Mouse (Mus musculus) thymus, postnatal 0 days (tissue): ENCODE data around the gene Lipt2. TPM values are rescaled to one million over a fixed set of nuclear protein-coding genes. Genes with fewer than 3 reads are reported as not detected.

ENCODE experiments used
- DNase-seq: peaks from one replicate; pipeline ENCODE4 v3.0.0-alpha.2; 2015; ENCODE audit warnings: low spot score
- polyA plus RNA-seq: library from polyadenylated mRNA; unstranded; fragments of >200 nt; fragmentation: Nextera tagmentation; extraction: Ambion mirVana; gene quantifications from 2 replicates; pipeline ENCODE4 v1.2.1, GENCODE M21; 2015

The Lipt2 gene
- polyA plus RNA-seq, result 8.3 and 9.0 TPM in 2 replicates

DNA sequence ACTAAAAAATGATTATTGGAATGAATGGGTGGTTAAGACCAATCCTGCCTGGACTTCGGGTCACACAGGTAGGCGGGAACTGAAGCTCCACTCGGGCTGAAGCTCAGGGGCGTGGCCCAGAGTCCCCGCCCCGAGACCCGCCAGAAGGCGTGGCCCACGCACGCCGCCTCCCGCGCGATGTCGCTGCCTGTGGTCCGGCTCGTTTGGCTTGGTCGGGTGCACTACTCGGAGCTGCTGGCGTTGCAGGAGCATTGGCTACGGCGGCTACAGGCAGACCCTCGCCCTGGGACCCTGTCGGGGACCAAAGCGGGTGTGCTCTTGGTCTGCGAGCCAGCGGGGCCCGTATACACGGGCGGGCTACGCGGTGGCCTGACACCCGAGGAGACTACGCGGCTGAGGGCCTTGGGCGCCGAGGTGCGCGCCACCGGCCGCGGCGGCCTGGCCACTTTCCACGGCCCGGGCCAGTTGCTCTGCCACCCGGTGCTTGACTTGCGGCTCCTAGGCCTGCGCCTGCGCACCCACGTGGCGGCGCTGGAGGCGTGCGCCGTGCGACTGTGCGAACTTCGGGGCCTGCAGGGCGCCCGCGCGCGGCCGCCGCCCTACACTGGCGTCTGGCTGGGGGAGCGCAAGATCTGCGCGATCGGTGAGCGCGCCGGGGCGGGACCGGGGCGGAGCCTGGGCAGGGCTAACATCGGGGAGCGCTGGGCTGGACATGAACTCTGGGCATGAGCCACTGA, at the start of gene Lipt2:
Gene Lipt2 (plus strand): TSS at position 173 of the 737 bp plus-strand sequence.
- DNase-seq, result peak; percentile 87

DNA sequence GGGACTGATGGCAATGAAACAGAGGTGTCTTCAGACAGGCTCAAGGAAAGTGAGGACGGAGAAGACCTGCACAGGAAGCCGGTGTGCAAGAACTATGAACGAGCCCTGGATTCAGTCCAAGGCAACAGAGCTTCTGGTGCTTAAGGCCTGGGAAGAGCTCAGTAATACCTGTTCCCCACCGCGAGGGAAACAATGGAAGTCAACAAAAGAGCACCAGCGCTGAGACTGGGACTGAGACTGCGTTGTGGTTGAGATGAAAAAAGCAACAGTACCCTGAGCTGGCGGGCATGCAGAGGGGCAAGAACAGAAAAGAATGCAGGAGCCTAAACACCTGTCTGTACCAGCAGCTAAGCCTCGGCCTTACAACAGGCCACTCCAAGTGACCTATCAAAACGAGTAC, 47.6 kb upstream of the Lipt2 start:
- DNase-seq, result no peak

DNA sequence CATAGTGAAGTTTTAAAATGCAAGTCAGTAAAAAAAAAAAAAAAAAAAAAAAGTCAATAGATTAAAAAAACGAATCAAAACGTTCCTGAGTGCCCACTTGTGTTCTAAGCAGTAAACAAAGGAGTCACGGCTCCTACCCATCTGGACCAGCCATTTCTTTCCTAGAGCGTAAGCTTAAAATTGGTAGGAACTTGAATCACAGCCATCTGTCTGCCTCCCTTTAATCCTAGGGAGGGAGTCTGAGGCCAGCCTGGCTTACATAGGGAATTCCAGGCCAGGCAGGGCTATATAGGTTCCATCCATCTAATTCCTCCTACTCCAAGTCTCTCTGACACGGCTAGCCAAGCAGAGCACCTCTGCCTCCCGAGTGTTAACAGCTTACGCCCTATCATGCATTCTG, 45.3 kb upstream of the Lipt2 start:
- DNase-seq, result no peak

DNA sequence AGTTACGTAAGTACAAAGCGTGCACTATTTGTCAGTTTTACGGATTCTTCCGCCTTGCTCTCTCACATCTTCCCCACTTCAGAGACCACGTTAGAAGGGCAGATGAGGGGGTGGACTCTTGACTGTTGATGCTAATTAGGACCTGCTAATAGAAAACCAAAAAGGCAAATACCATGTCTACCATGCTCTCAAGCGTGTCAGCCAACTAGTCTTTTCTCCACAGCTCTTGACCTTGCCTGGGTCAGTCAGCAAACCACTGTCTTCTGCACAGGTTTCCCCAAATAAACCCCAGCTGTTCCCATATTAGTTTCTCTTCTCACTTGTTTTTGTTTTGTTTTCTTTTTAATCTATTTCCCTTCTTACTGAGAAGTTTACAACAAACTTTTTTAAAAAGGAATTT, 44.8 kb upstream of the Lipt2 start:
- DNase-seq, result no peak

DNA sequence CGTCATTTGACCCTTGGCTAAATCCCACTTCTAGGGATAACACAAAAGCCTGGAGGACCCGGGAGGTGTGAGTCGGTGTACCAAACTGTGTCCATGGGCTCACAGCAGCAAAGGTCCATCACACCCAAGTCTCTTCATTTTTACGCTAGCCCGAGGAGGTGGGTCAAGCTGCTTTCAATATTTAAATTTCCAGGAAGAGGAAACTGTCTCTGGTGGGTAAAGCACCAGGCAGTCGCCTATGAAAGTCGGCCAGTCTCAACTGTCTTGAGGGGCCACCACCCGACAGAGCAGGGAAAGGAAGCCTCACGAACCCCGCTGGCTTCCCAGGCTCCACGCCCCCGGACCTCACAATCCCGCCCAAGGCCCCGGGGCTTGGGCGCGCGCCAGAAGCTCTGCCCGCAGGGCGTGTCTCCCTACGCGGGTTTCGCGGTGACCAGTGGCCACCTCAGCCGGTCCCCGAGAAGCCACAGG, 38.3 kb upstream of the Lipt2 start:
- DNase-seq, result peak; percentile 46

DNA sequence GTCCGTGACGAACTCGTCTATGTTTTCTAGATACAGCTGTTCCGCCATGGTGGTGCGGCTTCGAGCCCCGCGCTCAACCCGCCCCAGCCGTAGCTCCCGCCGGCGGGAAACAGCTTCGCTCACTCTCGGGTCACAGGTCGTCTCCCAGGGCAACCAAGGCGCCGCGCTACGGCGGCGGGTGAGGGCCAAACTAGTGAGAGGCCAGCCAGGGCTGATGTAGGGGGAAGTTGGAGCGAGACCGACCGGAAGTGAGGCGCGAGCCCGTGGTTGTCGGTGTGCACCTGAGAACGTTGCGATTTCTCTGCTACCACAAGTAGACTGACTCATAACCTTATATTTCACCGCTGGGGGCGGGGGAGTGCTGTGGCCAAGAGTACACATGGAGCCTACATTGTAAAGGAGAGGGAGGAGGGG, 37.7 kb upstream of the Lipt2 start, which contains the start of gene Pold3:
Gene Pold3 (minus strand): TSS at position 190 of the 414 bp plus-strand sequence.
- DNase-seq, result peak; percentile 98

DNA sequence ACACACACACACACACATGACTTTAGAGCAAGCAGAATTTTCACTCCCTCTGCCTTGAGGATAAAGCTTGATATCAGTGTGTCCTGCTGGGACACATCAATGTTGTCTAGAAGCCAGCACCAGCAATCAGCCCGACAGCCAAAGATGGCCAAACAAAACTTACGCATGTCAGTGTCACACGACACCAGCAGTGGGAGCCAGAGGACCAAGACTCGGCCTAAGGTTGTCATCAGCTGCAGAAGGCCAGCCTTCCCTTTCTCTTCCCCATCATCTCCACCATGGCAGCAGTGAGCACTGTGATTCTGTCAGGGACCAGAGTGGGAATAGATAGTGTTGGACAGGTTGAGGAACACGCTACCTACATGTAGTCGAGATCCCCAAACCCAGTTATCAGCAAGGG, 35.6 kb upstream of the Lipt2 start:
- peak; percentile 37 for DNase-seq

DNA sequence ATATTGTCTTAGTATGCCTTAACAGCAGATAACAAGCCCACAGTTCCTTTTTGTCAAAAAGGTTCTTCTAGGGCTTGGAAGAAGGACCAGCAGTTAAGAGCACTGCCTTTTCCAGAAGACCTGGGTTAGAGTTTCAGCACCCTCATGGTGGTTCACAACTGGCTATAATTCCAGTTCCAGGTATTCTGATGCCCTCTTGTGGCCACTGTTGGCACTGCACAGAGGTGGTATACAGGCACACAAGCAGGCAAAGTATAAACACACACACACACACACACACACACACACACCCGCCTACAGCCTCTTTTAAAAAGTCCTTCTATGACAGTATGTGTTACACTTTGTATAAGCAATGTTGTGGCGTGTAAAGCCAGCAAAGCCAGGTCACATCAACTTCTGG, 34.9 kb upstream of the Lipt2 start:
- DNase-seq, result peak; percentile 62

DNA sequence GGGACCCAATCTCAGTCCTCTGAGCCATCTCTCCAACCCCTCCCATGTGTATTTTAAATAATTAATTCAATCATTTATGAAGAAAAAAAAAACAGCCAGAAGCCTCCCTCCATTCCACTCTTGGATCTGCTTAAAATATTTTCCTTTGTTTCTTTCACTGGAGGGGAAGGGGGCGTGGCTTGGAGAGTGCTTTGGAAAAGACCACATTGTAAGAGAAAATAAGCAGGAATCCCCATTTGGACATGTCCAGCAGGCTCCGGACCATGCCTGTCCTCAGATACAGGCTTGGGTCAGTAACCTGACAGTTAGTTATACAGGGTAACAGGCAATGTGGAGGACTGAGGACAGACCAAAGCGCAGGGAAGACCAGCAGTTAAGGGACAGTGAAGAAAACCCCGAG, 33.9 kb upstream of the Lipt2 start:
- no peak for DNase-seq

DNA sequence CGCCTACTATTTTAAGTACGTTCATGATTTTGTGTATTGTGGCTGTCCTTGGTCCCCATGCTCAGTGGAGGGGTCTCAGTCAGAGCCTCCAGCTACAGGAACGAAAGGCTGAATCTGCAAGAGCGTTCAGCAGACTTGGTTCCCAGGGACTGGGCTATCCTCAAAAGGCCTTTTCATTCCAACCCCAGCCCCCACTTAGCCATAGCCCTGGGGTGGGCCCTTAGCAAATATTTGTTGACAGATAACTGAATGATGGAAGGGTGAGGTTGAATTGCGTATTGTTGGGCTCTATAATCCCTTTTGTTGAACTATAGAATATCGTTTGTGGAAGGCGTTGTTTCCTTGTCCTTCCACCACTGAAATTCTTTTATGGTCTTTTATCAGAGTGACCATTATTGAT, 32.6 kb upstream of the Lipt2 start:
- no peak for DNase-seq

DNA sequence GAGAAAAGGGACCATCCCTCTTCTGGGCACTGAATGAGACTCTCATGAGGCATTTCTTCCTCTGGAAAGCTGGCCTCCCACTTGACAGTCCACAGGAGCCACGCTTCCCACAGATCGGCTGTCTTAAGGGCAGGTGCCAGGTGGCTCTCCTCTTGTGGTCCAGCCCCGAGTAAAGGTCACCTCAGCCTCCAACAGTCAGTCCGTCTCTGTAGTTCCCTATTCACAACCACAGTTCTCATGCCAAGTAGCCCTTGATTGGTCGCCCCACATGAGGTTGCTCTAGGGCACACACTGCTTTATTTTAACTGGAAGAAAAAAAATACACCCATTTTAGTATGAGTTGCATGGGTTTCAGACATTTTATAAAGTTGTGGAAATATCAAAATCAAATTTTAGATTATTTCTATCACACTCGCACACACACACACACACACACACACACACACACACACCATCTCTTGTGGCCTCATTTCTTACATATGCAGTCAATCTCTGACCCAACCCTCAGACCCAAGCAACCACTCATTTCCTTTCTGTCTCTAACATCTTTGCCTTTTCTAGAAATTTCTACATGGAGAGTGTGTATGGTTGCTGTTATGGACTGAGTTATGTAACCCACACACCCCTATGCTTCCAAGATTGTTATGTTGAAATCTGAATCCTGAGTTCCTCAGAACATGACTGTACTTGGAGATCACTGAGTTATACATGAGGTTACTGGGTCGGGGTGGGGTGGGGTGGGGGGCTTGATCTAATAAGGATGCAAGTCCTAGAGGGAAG, 30.6 kb upstream of the Lipt2 start:
- no peak for DNase-seq

DNA sequence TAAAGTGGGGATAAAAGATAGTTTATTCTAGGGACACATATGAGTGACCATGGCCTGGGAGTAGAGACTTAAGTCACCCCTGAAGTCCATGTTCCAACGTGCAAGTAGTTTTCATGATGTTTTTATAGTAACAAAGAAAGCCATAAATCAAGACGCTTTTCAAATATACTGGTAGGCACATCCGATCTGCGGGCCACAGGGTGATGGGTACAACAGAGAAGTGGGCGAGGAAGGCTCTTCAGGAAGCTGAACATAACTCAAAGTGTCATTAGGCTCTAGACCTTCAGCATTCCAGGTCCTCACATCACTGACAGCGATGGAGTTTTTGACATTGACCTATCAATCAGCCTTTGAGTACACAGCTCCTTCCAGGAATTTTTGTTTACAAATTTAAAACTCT, 28.5 kb upstream of the Lipt2 start:
- DNase-seq, result no peak

DNA sequence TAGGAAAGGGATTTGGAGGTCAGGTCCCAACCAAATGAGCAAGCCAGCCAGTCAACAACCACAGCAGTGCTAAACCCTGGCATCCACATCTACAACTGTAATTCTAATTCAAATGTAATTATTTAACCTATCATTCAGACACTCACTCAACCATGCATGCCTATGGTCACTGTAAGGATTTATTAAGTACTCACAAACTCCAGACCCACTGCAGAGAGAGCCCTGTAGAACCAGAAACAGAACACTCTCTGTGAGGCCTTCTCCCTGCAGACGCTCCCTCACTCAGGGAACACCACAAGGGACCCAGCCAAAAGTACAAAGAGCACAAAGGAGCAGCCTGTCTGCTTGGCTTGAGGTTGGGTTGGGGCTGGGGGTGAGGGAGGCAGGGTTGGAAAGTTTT, 26.7 kb upstream of the Lipt2 start:
- no peak for DNase-seq

DNA sequence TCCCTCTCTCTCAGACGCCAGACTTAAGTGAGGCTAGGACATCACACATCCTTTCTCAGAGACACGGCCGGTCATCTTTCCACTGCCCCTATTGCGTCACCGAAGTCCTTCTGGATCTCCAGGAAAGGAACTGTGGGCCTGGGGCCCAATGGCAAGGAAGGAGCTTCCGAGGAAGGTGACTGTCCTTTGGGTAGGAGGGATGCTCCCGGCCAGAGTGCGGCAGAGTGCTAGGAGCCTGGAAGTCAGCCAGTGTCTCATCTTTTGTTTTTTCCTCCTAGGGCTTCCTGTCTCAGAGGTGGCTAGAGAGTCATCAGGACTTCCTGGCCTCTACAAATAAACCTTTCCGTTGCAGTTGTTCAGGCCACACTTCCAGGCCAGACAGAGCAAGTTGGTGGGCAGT, 22.0 kb upstream of the Lipt2 start:
- no peak for DNase-seq

DNA sequence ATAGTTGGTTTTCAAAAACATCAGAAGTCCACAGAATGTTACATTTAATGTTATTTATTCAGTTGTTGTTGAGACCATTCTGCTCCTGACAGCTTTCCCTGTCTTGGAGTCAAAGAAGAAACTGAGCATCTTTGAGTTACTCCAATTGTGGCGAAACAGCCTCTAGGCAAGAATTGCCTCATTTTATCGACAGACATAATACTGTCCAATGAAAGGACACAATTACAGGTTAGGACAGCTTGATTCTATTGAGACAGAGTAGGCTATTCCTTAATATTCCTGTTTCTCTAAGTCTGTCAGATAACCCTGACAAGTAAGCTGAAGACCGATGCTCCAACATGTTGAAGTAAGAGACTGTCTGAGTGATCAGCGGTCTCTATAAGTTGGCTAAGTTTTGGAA, 21.0 kb upstream of the Lipt2 start:
- no peak for DNase-seq

DNA sequence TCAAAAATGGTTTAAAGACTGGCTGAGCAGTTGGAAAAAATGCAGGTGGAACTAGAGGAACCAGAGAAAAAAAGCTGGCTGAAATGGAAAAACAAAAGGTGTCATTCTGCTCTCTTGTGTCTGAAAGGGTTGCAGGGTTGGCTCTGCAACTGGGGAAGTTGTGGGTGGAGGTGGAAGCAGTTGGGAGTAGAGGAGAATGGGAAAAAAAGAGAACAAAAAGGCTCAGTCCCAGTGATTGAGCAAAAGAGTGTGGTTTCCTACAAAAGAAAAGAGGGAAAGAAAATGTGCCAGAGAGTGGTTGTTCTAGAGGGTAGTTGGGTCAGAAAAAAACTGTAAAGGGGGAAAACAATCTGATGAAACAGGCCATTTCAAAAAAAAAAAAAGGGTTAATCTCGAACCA, 18.5 kb upstream of the Lipt2 start:
- no peak for DNase-seq

DNA sequence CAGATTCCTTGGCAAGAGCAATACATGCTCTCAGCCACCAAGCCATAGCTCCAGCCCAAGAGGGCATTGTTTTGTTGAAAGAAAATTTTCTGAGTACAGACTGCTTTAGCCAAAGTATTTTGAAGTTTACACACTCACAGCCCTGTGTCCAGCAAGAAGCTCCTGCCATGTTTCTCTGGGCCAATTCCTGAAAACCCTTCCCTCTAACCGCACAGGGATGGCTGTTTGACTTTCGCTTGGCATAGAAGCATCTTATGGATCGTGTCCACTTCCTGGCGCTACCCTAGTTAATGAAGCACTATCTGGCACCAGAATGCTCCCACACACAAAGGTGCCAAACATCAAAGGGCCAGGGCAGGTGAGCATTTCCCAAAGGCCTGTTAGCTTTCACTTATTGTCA, 10.5 kb upstream of the Lipt2 start:
- DNase-seq, result no peak

DNA sequence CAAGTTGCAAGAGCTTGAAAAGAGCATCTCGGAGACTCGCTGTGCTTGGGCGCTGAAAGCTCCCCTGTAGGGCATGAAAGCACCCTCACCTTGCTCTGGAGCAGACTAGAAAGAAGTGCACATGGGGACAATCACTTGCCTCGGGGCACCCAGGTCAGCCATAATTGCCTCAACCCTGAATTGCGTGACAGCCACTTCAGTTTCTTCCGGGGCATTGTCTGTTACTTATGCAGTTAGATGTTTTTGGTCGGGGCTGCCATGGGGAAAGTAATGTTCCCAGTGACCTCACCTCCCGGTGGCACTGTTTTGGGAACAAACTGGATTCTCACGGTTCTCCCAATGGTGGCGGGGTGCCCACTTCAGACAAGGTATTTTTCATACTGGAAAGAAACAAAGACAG, 9.0 kb upstream of the Lipt2 start:
- DNase-seq, result no peak

DNA sequence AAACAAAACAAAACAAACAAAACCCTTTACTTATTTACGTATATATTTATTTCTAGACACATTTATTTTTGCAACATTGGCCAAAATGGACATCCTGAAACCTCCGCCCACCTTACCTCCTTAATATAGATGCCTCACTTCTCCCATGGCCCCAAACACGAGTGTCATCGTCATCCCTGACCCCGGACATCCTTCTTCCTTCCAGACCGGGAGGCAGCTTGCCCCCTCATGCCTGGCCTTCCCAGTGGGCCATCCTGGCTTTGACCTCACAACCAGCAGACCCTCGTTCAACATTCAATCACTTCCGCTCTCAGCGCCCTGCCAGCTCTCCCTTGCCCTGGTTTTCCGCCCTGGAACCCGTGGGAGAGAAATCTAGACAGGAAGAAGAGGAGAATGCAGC, 8.5 kb upstream of the Lipt2 start:
- no peak for DNase-seq

DNA sequence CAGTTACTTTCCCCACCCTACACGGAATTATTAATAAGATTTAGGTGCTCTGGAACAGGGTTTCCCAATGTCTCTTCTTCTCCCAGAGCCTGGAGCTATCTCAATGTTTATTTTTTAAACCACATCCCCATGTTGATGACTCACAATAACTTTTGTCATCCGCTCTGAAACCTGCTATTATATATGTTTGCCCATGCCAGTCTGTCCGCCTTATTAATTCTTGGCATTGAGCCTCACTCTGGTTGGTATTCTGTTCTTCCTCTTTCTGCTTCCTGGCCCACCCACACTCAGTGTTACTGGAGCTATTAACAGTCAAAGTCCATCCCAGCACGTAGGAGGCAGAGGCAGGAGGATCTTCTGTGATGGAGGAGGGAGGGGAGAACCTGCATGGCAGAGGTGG, 1.4 kb upstream of the Lipt2 start:
- no peak for DNase-seq

DNA sequence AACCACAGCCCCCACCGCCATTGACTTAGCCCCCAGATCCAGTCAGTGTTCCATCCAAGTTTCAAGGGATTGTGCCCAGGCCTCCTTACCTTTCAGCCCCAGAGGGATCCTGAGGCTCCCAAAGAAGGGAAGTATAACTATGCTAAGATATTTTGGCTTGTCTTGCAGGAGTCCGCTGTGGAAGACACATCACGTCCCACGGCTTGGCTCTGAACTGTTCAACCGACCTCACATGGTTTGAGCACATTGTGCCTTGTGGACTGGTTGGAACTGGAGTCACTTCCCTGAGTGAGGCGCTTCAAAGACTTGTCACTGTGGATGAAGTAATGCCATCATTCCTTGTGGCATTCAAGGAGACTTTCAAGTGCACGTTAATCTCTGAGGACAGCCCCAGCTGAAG, 929 bp downstream of the Lipt2 start:
- no peak for DNase-seq

DNA sequence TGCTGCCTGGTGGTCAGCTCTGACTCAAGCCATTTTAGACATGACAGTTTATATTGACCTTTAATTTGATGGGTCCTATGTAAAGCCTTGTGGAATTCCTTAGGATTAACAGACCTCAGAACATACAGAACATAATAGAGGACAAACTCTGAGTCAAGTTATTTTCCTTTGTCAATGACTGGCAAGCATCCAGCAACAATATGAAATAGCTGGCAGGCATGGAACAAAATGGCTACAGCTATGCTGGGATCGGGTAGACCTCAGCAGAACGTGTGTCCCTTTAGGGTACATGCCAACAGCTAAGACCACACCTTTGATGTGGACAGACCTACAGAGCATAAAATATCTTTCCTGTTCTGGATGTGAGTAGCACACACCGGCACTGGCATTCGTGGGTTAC, 4.4 kb downstream of the Lipt2 start:
- no peak for DNase-seq

DNA sequence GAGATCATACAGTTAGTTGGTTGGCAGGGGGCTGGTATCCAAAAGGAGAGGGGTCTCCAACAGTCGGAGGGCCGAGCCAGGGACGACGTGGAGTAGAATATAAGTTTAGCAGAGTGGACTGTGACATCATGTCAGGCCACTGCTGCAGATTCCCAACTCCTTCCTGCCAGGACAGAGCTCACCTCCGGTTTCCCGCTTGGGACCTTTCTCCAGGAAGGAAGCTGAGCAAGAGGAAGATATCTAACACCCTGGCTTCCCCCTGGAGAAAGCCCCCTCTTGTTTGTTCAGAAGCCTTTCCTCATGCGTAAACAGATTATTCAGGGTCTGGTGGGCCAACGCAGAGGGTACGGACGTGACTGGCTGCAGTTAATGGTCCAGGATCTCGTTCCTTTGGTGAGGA, 9.6 kb downstream of the Lipt2 start:
- no peak for DNase-seq
